Mouse (Mus musculus): ENCODE data around the gene Twistnb. TPM values are rescaled to one million over a fixed set of nuclear protein-coding genes. Genes with fewer than 3 reads are reported as not detected.
A peak's percentile ranks its signal among the peaks of the same experiment; 100 is the strongest.

The Twistnb gene
- 76.5 and 91.3 TPM in 2 replicates for polyA plus RNA-seq (2016; fragmentation: Nextera tagmentation; extraction: Ambion mirVana)

- H3K4me3 ChIP-seq = peak within 1 kb of the TSS; percentile 98
- H3K9me3 ChIP-seq = no peaks in the 10 kb centered on the region
- WGBS = under 1% methylated on average over 66 of the region's 66 CpGs
- DNase-seq (ENCODE audit: low spot score) = peak; percentile 96
- H3K27ac ChIP-seq (replicated peaks) = peak within 1 kb of the TSS; percentile 91
- peaks cover 11% of the 10 kb centered on the region for H3K36me3 ChIP-seq (replicated peaks)
- peaks cover 10% of the 10 kb centered on the region for H3K4me1 ChIP-seq
- no peaks in the 10 kb centered on the region for H3K27me3 ChIP-seq (replicated peaks; ENCODE audit: low read depth, poor library complexity, severe bottlenecking)
These were observed at the start of gene Twistnb for GRCm38 (mm10) chr12:33429387-33430160. TSS of gene Twistnb (plus strand) at chr12:33429635.

GRCm38 (mm10) chr12:33388842-33389241 lies 40.6 kb upstream of the Twistnb start:
- no peak overlapping the region for H3K4me3 ChIP-seq
- peak; percentile 81 for DNase-seq (ENCODE audit: low spot score)
- 8% methylated on average over 5 of the region's 5 CpGs for WGBS
- H3K36me3 ChIP-seq (replicated peaks) = no peaks in the 10 kb centered on the region
- no peak overlapping the region for H3K27ac ChIP-seq (replicated peaks)
- no peaks in the 10 kb centered on the region for H3K27me3 ChIP-seq (replicated peaks; ENCODE audit: low read depth, poor library complexity, severe bottlenecking)
- H3K4me1 ChIP-seq = 0 out of 2 replicates have a peak, but pooled peaks cover 4% of the 10 kb centered on the region
- no peaks in the 10 kb centered on the region for H3K9me3 ChIP-seq

- Histone ChIP-seq H3K27me3 (replicated peaks; ENCODE audit: low read depth, poor library complexity, severe bottlenecking) (no peaks in the 10 kb centered on the region), H3K27ac (replicated peaks) (no peak overlapping the region), H3K4me1 (peaks cover 14% of the 10 kb centered on the region), H3K4me3 (no peak overlapping the region), H3K36me3 (replicated peaks) (no peaks in the 10 kb centered on the region), H3K9me3 (no peaks in the 10 kb centered on the region)
- 73% methylated on average over 2 of the region's 2 CpGs for WGBS
- no peak for DNase-seq (ENCODE audit: low spot score)
These were observed 38.4 kb upstream of the Twistnb start for GRCm38 (mm10) chr12:33390844-33391560.

GRCm38 (mm10) chr12:33394804-33395623 lies 34.4 kb upstream of the Twistnb start, which contains the start of gene Efcab10:
TSS of gene Efcab10 (plus strand) at chr12:33394854.
- 12% methylated on average over 24 of the region's 24 CpGs for WGBS
- Histone ChIP-seq H3K27me3 (replicated peaks; ENCODE audit: low read depth, poor library complexity, severe bottlenecking) (no peaks in the 10 kb centered on the region), H3K4me1 (peaks cover 10% of the 10 kb centered on the region), H3K4me3 (peak within 1 kb of the TSS; percentile 57), H3K9me3 (no peaks in the 10 kb centered on the region), H3K36me3 (replicated peaks) (no peaks in the 10 kb centered on the region), H3K27ac (replicated peaks) (peak within 1 kb of the TSS; percentile 67)
- DNase-seq (ENCODE audit: low spot score) = peak; percentile 73

GRCm38 (mm10) chr12:33403265-33403693 lies 26.2 kb upstream of the Twistnb start:
- Histone ChIP-seq H3K4me3 (no peak overlapping the region), H3K36me3 (replicated peaks) (no peaks in the 10 kb centered on the region), H3K4me1 (peaks cover 9% of the 10 kb centered on the region; the same call in 1 of the 2 replicates), H3K27me3 (replicated peaks; ENCODE audit: low read depth, poor library complexity, severe bottlenecking) (no peaks in the 10 kb centered on the region), H3K9me3 (no peaks in the 10 kb centered on the region), H3K27ac (replicated peaks) (no peak overlapping the region)
- WGBS = 35% methylated on average over 7 of the region's 7 CpGs
- DNase-seq (ENCODE audit: low spot score) = peak; percentile 38

GRCm38 (mm10) chr12:33404996-33405395 lies 24.4 kb upstream of the Twistnb start:
- Histone ChIP-seq H3K4me1 (peaks cover 9% of the 10 kb centered on the region; the same call in 1 of the 2 replicates), H3K36me3 (replicated peaks) (no peaks in the 10 kb centered on the region), H3K27ac (replicated peaks) (no peak overlapping the region), H3K4me3 (no peak overlapping the region), H3K9me3 (no peaks in the 10 kb centered on the region), H3K27me3 (replicated peaks; ENCODE audit: low read depth, poor library complexity, severe bottlenecking) (no peaks in the 10 kb centered on the region)
- 63% methylated on average over 5 of the region's 5 CpGs for WGBS
- DNase-seq (ENCODE audit: low spot score) = no peak

- Histone ChIP-seq H3K36me3 (replicated peaks) (no peaks in the 10 kb centered on the region), H3K27ac (replicated peaks) (no peak overlapping the region), H3K27me3 (replicated peaks; ENCODE audit: low read depth, poor library complexity, severe bottlenecking) (no peaks in the 10 kb centered on the region), H3K9me3 (no peaks in the 10 kb centered on the region), H3K4me3 (no peak overlapping the region), H3K4me1 (peaks cover 9% of the 10 kb centered on the region; the same call in 1 of the 2 replicates)
- no peak for DNase-seq (ENCODE audit: low spot score)
- WGBS = 39% methylated on average over 6 of the region's 6 CpGs
These were observed 23.9 kb upstream of the Twistnb start for GRCm38 (mm10) chr12:33405398-33406026.

GRCm38 (mm10) chr12:33411580-33412151 lies 17.8 kb upstream of the Twistnb start:
- Histone ChIP-seq H3K9me3 (no peaks in the 10 kb centered on the region), H3K27me3 (replicated peaks; ENCODE audit: low read depth, poor library complexity, severe bottlenecking) (no peaks in the 10 kb centered on the region), H3K27ac (replicated peaks) (no peak overlapping the region), H3K36me3 (replicated peaks) (no peaks in the 10 kb centered on the region), H3K4me1 (no peaks in the 10 kb centered on the region), H3K4me3 (no peak overlapping the region)
- DNase-seq (ENCODE audit: low spot score) = no peak
- 57% methylated on average over 6 of the region's 6 CpGs for WGBS

- WGBS = 21% methylated on average over 3 of the region's 3 CpGs
- peak; percentile 47 for DNase-seq (ENCODE audit: low spot score)
- Histone ChIP-seq H3K27me3 (replicated peaks; ENCODE audit: low read depth, poor library complexity, severe bottlenecking) (0 out of 2 replicates have a peak, but pooled peaks cover 3% of the 10 kb centered on the region), H3K27ac (replicated peaks) (no peak overlapping the region), H3K9me3 (no peaks in the 10 kb centered on the region), H3K4me3 (no peak overlapping the region), H3K4me1 (no peaks in the 10 kb centered on the region), H3K36me3 (replicated peaks) (no peaks in the 10 kb centered on the region)
These were observed 5.1 kb upstream of the Twistnb start for GRCm38 (mm10) chr12:33424329-33424728.

- DNase-seq (ENCODE audit: low spot score) = no peak
- H3K4me1 ChIP-seq = peaks cover 10% of the 10 kb centered on the region
- WGBS = 24% methylated on average over 3 of the region's 3 CpGs
These were observed 2.1 kb upstream of the Twistnb start for GRCm38 (mm10) chr12:33427293-33427692.

GRCm38 (mm10) chr12:33427726-33428125 lies 1.7 kb upstream of the Twistnb start:
- Histone ChIP-seq H3K4me3 (no peak overlapping the region), H3K27me3 (replicated peaks; ENCODE audit: low read depth, poor library complexity, severe bottlenecking) (0 out of 2 replicates have a peak, but pooled peaks cover 3% of the 10 kb centered on the region), H3K4me1 (peaks cover 10% of the 10 kb centered on the region), H3K9me3 (no peaks in the 10 kb centered on the region), H3K36me3 (replicated peaks) (no peaks in the 10 kb centered on the region), H3K27ac (replicated peaks) (no peak overlapping the region)
- DNase-seq (ENCODE audit: low spot score) = no peak
- 76% methylated on average over 2 of the region's 2 CpGs for WGBS

More at GRCm38 (mm10) chr12:33427293-33427692, 2.1 kb upstream of the Twistnb start:
- H3K36me3 ChIP-seq (replicated peaks) = no peaks in the 10 kb centered on the region
- H3K4me3 ChIP-seq = no peak overlapping the region
- 0 out of 2 replicates have a peak, but pooled peaks cover 3% of the 10 kb centered on the region for H3K27me3 ChIP-seq (replicated peaks; ENCODE audit: low read depth, poor library complexity, severe bottlenecking)
- H3K9me3 ChIP-seq = no peaks in the 10 kb centered on the region
- no peak overlapping the region for H3K27ac ChIP-seq (replicated peaks)
